Mouse (Mus musculus) adrenal gland, postnatal 25 days (tissue): ENCODE data around the gene Grb10. TPM values are rescaled to one million over a fixed set of nuclear protein-coding genes. Genes with fewer than 3 reads are reported as not detected.

Experiments used
- DNase-seq: peaks from one replicate; pipeline ENCODE4 v3.0.0; 2021; ENCODE audit warnings: mixed read lengths
- total RNA-seq: library from RNA; stranded (reverse); gene quantifications from 2 replicates; pipeline ENCODE4 v1.2.3, GENCODE M21; 2021

Grb10 gene
- total RNA-seq, 1 experiment from 2014 or later = 108 TPM

DNA sequence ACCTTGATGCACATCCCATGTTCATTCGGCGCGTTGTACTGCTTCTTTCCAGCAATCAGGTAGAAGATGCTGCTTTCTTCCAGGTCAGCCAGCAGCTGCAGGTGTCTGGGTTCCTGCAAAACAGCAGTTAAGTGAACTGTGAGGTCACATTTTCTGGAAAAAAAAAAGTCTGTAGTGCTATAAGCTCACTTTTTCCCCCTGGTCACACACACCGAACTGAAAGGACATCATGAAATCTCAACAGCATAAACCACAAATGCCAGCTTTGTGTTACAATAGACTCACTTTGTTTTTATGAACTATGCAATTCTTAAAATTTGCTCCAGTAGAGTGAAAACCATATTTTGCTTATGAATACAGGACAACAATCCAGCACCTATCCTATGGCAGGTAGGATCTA, 93.7 kb downstream of the Grb10 start:
- DNase-seq = no peak

DNA sequence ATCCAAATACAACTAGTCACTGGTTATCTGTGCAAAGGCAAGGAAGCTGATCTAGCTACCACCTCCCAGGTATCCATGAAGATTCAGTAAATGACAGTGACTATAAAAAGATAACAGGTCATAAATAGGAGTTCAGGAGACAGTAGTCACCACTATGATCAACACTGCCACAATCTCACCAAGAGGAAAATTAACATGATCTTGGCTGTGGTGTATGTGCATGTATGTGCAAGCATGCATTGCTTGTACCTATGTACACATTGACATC, 94.5 kb downstream of the Grb10 start:
- no peak for DNase-seq

DNA sequence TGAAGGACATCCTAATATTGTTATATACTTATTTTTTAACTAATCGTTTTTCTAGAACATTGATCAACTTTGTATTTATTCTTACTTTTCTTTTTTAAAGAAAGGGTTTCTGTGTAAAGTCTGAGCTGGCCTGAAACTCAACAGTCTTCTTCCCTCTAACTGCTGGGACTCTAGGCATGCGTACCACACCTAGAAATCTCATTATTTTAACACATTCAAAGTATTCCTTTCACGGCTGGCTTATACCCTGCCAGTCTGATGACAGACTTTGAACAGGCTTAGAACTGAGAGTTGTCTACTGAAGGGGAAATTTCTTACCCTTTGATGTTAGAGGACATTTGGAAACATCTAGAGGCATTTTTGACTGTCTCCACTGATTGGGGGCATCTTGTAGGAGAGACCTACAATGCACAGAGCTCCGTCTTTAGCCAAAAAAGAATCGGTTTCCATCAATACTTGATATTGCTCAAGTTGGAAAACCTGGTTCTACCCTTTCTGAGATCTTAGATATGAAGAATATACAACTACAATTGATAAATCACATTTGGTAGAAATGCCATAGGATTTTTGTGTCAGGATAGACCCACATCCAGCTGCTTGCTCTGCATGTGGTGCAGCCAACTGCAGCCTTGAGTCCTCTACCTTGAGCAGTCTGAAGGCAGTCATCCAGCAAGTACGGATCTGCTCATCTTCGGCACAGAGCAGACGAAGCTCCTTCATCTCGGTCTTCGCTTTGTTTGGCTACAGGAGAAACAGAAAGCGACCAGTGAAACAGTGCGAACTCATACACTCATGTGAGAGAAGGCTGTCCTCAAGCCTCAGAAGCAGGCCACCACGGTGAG, 95.0 kb downstream of the Grb10 start:
- no peak for DNase-seq

DNA sequence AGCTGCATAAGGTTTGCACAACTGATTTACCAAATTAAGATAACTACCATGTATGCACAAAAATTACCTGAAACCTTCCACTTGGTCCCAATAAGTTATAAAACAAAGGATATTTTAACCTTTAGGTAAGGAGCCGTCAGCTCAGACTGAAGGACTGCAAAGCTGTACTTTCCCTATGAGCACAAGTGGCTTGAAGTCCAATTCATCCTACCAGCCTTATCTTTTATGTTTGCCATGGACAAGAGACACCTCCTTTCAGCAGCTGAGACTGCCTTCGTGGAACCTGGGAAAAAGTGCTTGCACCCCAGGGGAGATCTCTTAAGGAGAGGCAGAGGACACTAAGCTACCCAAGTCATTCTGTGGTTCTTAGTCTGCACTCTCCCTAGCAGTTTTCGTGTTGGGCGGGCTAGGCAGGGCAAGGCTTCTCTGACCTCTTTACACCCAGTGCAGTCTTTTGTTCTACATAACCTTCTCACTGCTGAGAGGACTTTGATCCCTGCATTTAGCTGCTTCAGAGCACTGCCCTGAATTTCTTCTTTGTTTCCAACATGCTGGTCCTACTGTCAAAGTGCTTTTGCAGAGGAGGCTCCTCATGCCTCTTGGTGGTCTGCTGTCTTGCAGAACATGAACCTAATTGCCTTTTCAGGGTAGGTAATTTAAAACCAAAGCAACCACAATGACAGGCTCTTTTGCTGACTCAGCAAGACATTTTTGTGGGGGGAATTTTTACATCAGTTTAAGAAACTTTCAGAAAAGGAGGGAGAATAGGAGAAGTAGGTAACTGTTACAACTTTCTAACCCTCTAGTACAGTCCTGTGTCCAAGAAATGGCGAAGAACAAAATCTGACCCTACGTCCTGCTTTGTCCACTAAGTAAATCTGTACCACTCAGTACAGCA, 95.9 kb downstream of the Grb10 start:
- DNase-seq = no peak

DNA sequence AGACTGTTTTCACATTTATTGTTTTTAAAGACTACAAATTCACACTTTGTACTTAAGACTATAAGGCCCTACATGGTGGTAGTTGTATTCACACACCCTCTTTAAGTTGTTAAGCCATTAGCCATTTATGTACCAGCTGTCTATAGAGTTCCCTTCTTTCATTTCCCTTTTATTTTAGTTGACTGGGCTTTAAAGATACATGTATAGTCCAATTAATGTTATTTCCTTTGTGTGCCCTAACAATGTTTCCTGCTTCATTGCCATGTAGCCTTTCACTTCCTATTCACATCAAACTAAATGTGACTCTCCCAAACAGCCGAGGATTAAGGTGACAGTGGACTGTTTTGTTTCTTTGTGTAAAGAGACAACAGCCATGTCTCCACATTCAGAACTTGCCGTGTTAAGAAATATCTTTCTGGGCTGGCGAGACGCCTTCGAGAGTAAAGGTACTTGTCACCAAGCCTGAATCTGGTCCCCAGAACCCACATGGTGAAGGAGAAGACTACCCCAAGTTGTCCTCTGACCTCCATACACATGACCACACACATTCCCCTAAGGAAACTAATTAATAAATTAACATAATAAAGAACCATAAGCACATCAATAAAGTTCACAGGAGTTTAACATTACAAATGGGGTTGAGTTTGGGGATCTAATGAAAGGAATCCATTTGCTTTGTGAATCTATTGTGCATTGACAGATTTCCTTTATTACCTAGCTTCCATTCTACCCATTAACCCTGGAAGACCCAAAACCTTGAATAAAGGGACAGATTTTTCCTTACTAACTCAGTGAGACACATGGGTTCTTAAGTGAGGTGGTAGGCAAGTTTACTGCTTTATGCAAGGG, 97.4 kb downstream of the Grb10 start:
- DNase-seq = no peak

DNA sequence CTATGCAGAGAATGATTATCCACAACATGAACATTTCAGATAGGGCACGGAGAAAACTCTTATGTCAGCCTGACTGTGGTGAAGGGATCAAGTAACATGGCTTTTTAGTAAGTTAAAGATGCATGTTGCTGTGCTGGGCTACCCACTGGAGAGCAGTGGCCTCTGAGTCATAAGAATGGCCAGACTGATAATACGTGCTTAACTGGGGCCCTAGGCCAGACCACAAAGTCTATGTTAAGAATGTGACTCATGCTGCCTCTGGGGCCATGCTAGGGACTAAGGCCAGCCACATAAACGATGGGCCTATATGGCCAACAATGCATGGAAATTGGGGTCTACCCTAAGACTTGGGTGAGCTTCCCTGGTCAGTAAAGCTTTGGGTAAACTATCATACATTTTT, 98.9 kb downstream of the Grb10 start:
- no peak for DNase-seq

DNA sequence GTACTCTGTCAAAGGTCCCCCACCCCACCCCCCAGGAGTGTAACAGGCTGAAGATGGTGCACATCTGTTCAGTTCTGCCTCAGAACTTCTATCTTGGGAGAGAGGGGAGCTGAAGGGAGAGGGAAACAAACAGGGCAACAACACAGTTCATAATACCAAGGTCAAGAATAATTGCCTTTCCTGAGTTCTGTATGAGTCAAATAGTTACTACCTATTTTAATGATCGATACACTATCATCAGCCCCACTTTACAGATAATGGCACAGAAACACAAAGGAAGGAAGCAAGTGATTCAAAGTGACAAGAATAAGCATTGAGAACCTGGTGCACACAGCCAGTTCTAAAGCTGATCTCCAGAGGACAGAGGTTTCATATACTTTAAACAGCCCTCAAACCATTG, 99.9 kb downstream of the Grb10 start:
- no peak for DNase-seq

DNA sequence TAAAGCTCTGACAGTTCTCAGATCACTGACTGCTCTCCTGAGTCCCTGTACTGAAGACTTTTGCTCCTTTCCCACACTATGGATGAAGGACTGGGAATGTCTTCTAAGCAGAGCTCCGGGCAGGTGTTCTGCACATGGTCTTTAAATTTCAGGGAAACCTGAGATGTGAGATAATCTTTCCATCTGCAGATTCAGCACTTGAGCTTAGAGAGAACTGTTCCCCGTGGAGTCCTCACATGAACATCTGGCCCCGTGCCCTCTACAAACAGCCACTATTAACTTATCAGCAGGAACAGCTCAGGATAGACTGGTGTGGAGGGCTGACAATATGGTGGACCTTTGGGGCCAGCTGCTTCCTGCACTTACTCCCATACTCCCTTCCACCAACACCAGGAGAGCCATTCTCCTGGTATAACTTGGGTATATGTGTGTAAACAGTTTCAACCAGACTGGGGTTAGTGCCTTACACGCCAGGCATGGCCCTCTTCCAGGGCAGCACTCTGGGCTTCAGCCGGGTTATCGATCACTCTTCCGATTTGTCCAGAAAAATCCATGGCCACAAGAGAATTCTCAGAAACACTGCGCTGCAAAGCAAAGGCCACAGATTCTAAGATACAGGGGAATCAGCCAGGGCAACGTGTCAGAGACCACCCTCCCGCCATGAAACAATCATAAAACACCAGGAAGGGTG, 101.0 kb downstream of the Grb10 start:
- DNase-seq = no peak

DNA sequence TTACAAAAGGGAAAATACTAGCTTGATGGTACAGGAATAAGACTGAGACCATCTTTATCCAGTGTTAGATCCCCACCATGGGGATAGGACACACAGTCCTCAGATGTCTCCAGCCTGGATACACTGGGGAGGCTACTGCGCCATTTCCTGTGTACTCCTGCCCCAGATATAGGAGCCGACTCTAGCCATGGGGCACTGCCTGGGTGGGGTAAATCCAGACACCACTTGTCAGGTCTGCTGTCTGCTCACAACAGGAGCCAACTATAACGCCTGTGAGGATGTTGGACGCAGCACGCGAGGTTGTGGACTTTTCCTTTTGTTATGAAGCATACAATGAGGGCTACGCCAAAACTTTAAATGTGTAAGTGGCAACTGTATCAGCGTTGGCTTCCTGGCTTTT, 103.7 kb downstream of the Grb10 start:
- DNase-seq = no peak

DNA sequence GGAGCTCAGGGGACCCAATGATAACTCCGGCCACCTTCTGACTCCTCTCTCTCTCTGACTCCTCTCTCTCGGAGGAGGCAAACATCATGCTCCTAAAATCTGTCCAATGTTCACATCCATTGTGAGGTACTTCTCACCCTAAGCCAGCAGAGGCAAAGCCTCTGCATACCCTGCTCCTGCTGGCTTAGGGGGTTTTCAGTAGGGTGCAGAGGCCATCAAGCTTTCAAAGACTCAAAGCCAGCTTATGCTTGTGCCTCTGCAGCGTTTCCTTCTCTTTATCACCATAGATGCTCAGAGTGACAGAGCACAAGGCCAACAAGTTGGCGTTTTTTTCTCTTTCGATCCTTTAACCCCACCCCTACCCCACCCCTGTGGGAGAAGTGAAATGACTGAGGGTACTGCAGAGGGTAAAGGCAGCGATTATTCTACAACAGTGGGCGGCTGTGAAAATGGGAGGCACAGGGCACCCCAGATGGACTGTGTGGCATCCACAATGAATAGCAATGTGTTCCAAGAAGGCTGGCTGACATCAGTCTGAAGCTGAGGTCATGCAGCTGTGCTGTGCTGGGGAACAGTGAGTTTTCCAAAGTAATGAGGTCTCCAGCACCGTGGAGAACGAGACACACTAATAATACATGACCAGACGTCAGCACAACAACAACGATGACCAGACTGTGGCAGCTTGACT, 106.2 kb downstream of the Grb10 start:
- DNase-seq = no peak

DNA sequence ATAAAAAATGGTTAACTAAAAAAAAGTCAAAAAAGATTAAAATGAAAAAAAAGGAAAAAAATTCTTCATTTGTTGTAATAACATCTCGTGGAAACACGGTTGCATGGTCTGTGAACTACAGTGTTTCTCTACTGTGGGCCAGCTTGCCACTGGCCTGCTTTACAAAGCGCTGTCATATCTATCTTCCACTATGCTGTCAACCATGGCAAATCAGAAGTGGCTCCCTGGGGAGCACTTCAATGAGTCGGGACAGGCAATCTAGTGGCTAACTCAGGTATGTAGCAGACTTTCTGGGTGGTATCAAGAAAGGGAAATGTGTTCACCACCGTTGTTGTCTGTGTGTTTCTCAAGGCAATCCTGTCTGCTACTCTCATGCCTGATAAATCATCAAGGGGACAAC, 106.8 kb downstream of the Grb10 start:
- DNase-seq = no peak

DNA sequence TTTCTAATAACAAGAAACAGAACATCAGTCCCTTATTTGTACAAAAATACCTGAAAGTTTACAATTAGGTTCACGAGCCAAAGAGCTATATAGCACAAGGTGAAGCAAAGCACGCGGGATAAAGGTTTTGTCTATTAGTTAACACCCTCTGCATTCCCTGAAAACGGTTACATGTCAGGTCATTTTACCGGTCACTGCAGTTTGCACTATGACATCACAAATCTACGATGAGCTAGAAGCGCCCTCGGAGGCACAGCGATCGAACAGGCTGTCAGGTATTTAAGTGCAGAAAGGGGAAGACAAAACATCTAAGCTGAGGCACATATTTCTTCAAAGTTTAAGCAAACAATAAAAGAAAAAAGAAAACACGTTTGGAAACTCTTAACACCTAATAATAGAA, 108.0 kb downstream of the Grb10 start:
- DNase-seq = no peak

DNA sequence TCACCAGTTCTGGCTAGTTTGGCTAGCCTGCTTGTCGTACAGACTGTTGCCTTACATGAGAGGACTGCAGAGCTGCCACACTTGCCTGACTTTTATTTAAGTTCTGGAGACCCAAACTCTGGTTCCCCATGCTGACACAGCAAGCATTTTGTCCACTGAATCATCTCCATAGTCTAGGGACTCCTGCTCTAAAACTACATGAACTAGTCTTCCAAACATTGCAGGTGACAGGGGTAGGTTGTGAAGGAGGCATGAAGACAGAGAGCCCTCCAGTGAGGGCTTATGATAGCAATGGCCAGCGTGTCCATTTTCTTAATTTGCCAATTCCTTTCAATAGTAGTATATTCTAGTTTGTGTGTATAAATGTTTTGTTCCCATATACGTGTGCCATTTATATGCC, 109.4 kb downstream of the Grb10 start:
- no peak for DNase-seq

DNA sequence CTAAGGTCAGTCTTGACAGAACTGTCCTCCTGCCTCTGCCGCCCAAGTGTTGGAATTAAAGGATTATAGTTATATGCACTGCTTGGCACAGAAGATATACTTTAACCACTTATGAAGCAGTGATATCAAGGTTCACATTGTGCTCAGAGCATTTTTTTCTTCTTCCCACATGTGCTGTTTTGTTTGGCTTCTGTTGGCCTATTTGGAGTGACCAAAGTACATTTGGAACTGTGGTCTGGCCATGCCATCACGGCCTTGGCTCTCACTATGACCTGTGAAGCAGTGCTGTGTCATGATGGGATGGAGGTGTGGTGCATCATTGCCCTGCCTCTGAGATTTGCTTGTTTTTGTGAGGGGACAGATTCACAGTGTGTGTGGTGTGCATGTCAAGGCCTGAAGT, 109.9 kb downstream of the Grb10 start:
- no peak for DNase-seq

DNA sequence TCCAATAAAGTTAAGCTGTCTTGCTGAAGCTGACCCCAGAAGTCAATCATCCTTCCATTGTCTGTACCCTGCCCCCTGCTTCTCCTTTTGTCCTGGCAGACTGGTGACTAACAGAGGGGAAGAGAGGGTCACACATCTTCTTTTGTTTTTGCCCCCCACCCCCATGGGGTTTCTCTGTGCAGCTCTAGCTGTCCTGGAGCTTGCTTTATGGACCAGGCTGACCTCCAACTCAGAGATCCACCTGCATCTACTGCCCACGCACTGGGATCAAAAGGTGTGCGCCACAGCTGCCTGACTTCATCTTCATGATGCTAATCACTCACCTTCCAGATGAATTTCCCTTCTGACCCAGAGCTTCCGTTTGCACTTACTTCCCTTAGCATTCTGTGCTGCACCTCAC, 114.6 kb downstream of the Grb10 start:
- no peak for DNase-seq

DNA sequence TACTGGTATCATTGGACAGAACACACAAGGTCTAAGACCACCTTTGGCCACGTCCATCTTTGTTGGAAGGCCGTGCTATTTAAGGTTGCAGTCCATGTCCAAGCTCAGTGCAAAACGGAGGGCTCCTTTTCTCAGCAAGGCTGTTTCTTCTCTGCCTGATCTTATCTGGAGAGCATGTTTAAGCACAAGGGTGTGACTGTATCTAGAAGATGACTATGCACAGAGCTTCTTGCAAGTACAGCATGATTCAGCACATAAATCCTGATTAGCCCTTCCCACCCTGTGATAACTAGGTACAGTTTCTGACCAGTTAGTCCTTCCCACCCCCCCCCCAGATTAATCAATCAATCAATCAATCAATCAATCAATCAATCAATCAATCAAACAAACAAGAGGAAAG, 115.1 kb downstream of the Grb10 start:
- no peak for DNase-seq

DNA sequence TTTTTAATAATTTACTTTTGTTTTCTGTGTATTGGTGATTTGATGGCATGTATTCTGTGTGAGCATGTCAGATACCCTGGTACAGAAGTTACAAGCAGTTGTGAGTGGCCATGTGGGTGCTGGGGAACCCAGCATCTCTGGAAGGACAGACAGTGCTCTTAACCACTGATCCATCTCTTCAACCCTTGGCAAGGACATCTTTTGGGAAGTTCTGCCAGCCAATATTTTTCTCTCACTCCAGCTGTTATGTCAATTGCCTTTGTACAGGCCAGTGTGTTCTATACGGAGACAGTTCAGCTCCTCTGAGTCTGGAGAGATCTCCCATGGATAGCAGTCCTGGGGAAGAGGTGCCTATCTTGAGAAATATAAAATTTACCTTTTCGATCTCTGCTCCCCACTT, 116.4 kb downstream of the Grb10 start:
- no peak for DNase-seq

DNA sequence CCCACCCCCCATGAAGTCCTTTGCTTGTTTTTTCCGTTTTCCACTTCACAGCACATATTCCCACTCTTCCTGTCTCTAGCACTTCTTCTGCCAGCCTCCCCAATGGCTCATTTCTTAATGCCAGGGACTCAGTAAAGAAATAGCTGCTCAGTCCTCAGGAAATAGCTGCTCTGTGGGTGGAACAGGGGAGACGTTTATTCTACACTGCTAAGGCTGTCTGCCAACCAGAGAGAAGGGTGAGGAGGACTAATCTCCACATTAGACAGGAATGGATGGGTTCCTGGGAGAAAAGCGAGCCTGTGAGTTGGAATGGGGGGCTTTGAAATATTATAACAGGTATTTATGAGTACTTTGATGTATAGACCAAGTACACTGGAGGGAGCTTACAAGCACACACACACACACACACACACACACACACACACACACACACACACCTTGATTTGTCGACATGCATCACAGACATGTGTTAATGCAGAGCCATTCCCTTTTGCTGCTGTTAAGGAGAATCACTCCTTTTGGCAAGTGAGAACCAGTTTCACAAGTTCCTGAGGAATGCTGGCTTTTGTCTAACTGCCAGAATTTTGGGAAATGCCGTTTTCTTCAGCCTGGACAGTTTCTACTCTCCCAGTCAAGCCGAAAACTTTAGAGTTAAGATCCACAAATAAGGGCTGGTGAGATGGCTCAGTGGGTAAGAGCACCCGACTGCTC, 130.6 kb downstream of the Grb10 start:
- no peak for DNase-seq

DNA sequence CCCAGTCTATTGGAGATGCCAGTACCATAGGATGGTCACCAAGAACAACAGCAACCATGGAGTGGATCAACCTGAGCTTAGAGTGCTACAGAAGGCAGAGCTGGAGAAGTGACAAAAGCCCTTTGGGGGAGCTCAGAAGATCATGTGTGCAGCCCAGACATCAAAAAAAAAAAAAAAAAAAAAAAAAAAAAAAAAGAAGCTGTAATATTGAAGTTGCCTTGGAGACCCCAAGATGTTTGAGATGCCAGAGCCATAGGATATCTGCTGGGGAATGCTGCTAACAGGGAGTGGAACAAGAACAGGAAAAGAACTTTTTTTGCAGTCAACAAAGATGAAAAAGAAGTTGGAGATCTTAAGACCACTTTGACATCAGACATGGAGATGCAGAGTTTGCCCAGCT, 133.0 kb downstream of the Grb10 start:
- no peak for DNase-seq

DNA sequence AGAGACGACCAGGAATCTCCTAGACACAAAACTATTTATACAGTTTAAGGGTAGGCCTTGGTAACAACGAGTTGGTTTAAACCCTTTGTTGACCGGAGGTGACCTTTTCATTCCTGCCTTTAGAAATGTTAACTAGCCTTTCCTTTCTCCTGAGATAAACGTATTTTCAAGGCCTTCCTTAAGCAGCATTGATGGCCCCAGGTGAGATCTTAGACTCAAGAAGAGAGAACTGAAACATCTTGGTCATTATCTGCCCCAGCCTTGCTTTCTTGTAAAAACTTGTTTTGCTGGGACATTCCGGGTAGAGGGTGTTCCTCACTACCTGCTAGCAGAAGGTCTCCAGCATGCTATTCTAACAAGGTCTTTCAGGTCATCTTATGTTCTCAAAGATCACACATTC, 133.5 kb downstream of the Grb10 start:
- DNase-seq = no peak

DNA sequence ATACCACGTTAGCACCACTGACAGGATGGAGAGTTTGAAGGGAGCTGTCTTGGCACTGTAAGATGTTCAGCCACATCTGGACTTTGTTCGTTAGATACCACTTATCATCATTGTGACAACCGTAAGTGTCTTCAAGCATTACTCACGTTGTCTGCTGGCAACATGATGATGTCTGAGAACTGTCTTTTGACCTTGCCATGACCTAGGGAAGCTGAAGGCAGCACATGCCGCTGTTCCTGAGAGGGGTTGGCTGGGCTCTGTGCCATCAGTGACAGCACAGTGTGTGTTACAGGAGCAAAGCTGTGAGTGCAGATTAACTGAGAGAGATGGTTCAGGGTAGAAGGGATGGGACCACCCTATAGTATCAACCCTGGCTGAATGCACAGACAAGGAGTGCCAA, 137.0 kb downstream of the Grb10 start:
- DNase-seq = no peak
